Mouse (Mus musculus): ENCODE measurements around the gene Elof1. TPM values are rescaled to one million over a fixed set of nuclear protein-coding genes. Genes with fewer than 3 reads are reported as not detected.

The Elof1 gene
- polyA plus RNA-seq, 1 experiment from 2014 or later, result 194 TPM

DNA sequence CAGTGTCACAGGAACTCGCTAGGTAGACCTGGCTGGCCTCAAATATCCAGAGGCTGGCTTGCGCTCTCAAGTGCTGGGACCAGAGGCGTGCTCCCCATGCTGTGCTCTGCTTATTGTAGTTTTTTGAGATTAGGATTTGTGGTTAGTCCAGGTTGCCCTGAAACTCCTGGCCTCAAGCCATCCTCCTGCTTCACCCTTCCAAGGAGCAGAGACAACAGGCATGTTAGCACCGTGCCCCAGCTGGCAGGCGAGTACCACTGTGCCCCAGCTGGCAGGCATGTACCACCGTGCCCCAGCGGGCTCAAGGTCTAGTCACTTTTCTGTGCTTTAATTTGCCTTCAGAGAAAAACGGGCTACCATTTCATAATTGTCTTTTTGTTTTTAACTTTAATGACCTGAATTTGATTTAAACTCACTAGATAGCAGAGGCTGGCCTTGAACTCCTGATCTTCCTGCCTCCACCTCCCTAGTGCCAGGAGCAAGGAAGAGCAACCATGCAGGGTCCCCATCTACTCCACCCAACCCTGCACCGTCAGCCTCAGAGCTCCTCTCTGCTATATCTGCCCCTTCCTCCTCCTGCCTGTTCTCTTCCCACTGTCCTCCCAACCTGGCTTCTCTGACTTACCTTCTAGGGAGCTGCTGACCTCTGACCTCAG lies 18.1 kb upstream of the Elof1 start:
- Histone ChIP-seq H3K4me1 (peaks cover 25% of the 10 kb centered on the region), H3K9me3 (replicated peaks) (no peaks in the 10 kb centered on the region), H3K27me3 (peaks cover 23% of the 10 kb centered on the region), H3K27ac (no peak overlapping the region), H3K4me2 (no peak overlapping the region), H3K4me3 (replicated peaks) (no peak overlapping the region), H3K9ac (no peak overlapping the region), H3K36me3 (no peaks in the 10 kb centered on the region)
- ATAC-seq (replicated peaks; ENCODE audit: low FRiP score), result no peak
- WGBS, result 82% methylated on average over 9 of the region's 9 CpGs

DNA sequence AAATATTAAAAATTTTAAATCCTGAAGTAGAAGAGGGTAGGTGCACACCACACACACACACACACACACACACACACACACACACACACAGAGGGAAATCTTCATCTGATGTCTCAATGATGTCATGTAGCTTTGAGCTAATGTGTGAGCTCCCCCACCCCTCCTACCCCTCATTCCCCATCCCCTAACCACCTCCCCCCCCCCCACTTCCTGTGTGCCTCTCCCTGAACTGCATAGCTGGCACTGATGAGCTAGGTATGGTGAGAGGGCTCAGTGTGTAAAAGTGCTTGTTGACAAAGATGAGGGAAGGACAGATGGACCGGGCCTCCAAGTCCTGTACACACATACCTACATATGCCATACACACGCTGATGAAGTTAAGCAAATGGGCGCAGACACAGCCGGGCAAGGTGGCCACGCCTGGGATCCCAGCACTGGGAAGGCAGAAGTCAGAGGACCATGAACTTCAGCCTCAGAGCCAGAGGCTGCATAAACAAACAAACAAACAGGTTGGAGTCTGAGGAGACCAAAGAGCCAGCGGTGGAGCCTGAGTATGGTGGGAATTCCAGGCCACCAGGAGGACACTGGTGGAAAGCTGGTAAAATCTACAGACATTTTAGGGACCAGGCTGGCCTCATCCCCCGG lies 17.4 kb upstream of the Elof1 start:
- Histone ChIP-seq H3K9me3 (replicated peaks) (no peaks in the 10 kb centered on the region), H3K4me3 (replicated peaks) (no peak overlapping the region), H3K27ac (no peak overlapping the region), H3K4me1 (peaks cover 25% of the 10 kb centered on the region), H3K4me2 (no peak overlapping the region), H3K27me3 (peaks cover 23% of the 10 kb centered on the region), H3K36me3 (no peaks in the 10 kb centered on the region), H3K9ac (no peak overlapping the region)
- no peak for ATAC-seq (replicated peaks; ENCODE audit: low FRiP score)
- 80% methylated on average over 7 of the region's 7 CpGs for WGBS

DNA sequence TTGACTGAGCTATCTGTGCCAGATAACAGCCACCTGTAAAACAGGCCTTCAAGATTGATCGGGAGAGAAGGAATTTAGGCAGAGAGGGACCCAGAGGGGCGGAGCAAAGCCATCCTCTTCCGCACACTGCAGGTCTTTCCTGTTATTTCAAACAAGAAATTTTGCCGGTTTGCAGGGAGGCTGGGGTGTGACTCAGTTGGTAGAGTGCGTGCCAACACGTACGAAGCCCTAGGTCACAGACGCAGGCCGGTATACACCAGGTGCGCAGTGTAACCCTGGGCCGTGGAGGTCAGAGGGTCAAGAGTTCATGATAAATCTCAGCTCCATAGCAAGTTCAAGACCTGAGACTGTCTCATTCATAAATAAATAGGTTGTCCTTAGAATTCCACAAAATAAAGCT lies 15.2 kb upstream of the Elof1 start:
- peaks cover 21% of the 10 kb centered on the region for H3K4me1 ChIP-seq
- H3K36me3 ChIP-seq, result no peaks in the 10 kb centered on the region
- 46% methylated on average over 11 of the region's 11 CpGs for WGBS
- no peak overlapping the region for H3K27ac ChIP-seq
- H3K4me2 ChIP-seq, result peak overlapping the region; percentile 68
- no peaks in the 10 kb centered on the region for H3K9me3 ChIP-seq (replicated peaks)
- peaks cover 20% of the 10 kb centered on the region for H3K27me3 ChIP-seq
- H3K4me3 ChIP-seq (replicated peaks), result peak overlapping the region; percentile 40; the same call in 1 of the 2 replicates
- no peak overlapping the region; the same call in 1 of the 2 replicates for H3K9ac ChIP-seq
- ATAC-seq (replicated peaks; ENCODE audit: low FRiP score), result no peak

DNA sequence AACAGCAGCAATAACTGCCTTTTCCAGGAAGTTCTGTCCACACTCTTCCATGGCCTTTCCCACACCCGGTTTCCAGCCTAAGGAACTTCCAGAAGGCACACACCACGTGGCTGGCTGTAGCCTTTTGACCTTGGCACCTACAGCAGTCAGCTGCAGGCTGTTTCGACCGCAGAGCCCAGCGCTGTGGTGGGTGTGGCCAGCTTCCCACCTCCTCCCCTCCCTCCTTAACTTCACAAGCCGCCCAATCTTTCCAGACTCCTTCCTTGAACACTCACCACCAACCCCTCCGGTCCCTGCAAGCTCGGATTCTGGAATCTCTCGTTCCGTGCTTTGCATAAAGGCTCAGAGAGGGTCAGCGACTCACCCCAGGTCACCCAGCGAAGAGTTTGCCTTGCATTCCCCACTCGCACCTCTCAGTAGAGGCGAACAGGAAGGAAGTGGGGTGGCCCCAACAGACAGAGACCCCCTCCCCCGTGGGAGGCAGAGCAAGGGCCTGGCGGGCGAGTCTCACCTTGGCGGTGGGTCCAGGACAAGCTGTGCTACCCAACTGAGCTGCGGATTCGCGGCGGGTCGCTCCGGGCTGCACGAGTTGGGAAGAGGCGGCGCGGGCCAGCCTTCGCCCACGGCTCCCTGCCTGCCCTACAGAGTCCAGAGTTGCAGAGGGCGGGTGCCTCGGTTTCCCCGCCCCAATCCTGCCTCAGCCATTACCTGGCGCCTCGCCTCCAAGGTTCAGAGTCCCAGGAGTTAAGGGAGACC lies 14.4 kb upstream of the Elof1 start:
- peak; percentile 61 for ATAC-seq (replicated peaks; ENCODE audit: low FRiP score)
- peak overlapping the region; percentile 68 for H3K4me2 ChIP-seq
- 1% methylated on average over 33 of the region's 35 CpGs for WGBS
- peaks cover 16% of the 10 kb centered on the region for H3K27me3 ChIP-seq
- peak overlapping the region; percentile 23 for H3K9ac ChIP-seq
- peak overlapping the region; percentile 40 for H3K4me3 ChIP-seq (replicated peaks)
- H3K27ac ChIP-seq, result no peak overlapping the region
- H3K4me1 ChIP-seq, result peaks cover 14% of the 10 kb centered on the region
- no peaks in the 10 kb centered on the region for H3K36me3 ChIP-seq
- H3K9me3 ChIP-seq (replicated peaks), result no peaks in the 10 kb centered on the region

DNA sequence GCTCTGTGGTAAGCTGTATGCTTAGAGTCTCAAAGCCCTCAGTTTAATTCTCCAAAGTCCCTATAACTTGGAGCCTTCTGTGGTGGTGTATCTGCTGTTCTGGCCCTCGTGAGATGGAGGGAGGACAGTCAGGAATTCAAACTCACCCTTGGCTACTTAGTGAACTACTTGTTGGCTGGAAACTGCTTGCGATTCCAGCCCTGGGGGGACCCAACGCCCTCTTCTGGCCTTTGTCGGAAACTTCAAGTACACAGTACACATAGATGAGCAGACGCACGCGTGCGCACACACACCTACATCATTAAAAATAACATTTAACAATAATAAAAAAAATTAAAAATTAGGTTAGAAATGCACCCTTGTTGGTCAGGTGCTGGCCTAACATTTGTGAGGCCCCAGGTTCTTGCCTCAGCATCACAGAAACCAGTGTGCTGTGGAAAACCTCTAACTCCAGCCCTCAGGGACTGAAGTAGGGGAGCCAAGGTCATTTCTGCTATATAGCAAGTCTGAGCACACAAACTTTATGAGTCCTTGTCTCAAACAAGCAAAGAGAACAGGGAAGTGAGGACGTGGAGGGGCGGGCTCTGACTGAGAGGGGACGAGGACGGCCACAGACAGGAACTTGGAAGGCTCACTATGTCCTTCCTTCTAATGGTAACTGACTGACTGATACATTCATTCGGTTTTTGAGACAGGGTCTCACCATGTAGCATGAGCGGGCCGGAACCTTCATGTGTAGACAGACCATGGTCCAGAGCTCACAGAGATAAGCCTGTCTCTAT lies 8.5 kb upstream of the Elof1 start:
- Histone ChIP-seq H3K4me2 (no peak overlapping the region), H3K9me3 (replicated peaks) (no peaks in the 10 kb centered on the region), H3K27ac (no peak overlapping the region), H3K4me3 (replicated peaks) (no peak overlapping the region), H3K36me3 (no peaks in the 10 kb centered on the region), H3K9ac (no peak overlapping the region), H3K4me1 (no peaks in the 10 kb centered on the region), H3K27me3 (no peaks in the 10 kb centered on the region)
- no peak for ATAC-seq (replicated peaks; ENCODE audit: low FRiP score)
- WGBS, result 90% methylated on average over 15 of the region's 15 CpGs

DNA sequence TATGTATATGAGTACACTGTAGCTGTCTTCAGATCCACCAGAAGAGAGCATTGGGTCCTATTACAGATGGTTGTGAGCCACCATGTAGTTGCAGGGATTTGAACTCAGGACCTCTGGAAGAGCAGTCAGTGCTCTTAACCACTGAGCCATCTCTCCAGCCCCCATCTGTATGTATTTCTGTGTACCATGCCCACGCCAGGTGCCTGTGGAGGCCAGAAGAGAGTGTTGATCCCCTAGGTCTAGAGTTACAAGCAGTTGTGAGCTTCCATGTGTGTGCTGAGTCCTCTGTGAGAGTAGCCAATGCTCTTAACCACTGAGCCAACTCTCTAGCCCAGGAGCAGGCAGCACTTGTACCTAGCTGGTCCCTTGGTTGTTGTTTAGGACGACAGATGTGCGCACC lies 7.2 kb upstream of the Elof1 start:
- no peaks in the 10 kb centered on the region for H3K9me3 ChIP-seq (replicated peaks)
- H3K9ac ChIP-seq, result no peak overlapping the region
- no peak for ATAC-seq (replicated peaks; ENCODE audit: low FRiP score)
- no peak overlapping the region for H3K4me3 ChIP-seq (replicated peaks)
- no peaks in the 10 kb centered on the region for H3K36me3 ChIP-seq
- H3K27ac ChIP-seq, result no peak overlapping the region
- no peaks in the 10 kb centered on the region for H3K27me3 ChIP-seq
- WGBS, result 87% methylated on average over 3 of the region's 3 CpGs
- H3K4me1 ChIP-seq, result no peaks in the 10 kb centered on the region
- no peak overlapping the region for H3K4me2 ChIP-seq

DNA sequence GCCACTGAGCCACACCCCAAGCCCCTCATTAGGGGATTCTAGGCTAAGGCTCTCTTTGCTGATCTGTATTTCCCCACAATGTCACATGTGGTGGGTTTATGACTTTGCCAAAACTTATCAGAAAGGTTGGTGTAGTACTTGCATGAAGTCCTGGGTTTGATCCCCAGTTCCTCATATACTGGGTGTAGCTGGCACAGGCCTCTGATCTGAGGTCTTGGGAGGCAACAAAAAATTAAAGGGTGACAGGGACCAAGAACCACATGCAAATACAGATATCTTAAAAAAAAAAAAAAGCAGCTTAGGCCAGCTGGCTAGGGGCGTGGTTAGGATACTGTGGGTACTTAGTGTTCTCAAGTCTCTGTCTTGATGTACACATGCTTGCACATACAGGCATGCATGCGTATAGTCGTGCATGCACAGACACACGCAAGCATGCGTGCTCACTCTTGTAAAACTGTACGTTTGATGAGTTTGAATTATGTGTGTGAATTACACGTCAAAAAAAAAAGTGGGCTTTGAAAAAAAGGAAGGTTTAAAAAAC lies 6.2 kb upstream of the Elof1 start:
- Histone ChIP-seq H3K9ac (no peak overlapping the region), H3K27ac (no peak overlapping the region), H3K9me3 (replicated peaks) (no peaks in the 10 kb centered on the region), H3K4me1 (no peaks in the 10 kb centered on the region), H3K4me2 (no peak overlapping the region), H3K27me3 (no peaks in the 10 kb centered on the region), H3K36me3 (no peaks in the 10 kb centered on the region), H3K4me3 (replicated peaks) (no peak overlapping the region)
- 84% methylated on average over 7 of the region's 7 CpGs for WGBS
- no peak for ATAC-seq (replicated peaks; ENCODE audit: low FRiP score)

DNA sequence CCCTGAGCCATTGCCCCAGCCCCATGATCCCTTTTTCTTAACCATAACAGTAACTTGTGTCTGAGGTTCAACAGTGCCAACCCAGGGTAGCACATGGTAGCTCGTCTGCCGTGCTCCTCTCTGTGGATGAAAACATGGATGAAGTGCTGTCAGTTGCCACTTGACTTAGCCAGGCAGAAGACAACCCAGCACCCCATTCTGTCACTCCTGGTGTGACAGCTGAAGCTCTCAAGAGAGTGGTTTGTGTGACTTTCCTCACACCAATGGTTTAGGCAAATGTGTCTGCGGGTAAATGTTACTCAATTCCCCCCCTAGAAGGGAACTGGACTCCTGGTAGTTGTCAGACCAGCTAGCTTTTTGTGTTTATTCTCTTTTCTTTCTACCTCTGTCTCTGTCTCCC lies 5.0 kb upstream of the Elof1 start:
- no peaks in the 10 kb centered on the region for H3K36me3 ChIP-seq
- H3K4me3 ChIP-seq (replicated peaks), result no peak overlapping the region
- H3K9me3 ChIP-seq (replicated peaks), result no peaks in the 10 kb centered on the region
- no peak overlapping the region for H3K4me2 ChIP-seq
- no peak for ATAC-seq (replicated peaks; ENCODE audit: low FRiP score)
- H3K27ac ChIP-seq, result no peak overlapping the region
- H3K4me1 ChIP-seq, result peaks cover 6% of the 10 kb centered on the region
- WGBS, result 79% methylated on average over 3 of the region's 3 CpGs
- H3K27me3 ChIP-seq, result no peaks in the 10 kb centered on the region
- H3K9ac ChIP-seq, result no peak overlapping the region

DNA sequence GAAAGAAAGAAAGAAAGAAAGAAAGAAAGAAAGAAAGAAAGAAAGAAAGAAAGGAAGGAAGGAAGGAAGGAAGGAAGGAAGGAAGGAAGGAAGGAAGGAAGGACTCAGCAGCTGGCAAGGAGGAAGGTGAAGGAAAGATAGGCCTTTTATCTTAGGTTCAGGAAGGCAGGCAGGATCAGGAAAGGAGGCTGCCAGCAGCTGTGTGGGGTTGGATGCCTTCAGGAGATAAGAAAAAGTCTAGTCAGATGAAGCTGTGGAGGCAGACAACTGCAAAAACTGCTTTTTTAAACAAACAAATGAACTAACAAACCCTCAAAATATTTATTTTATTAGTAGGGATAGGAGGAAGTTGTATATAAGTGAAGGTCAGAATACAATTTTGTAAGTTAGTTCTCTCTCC lies 4.6 kb upstream of the Elof1 start:
- H3K27me3 ChIP-seq, result no peaks in the 10 kb centered on the region
- H3K27ac ChIP-seq, result no peak overlapping the region
- H3K36me3 ChIP-seq, result no peaks in the 10 kb centered on the region
- H3K4me2 ChIP-seq, result no peak overlapping the region
- H3K9ac ChIP-seq, result no peak overlapping the region
- no peak for ATAC-seq (replicated peaks; ENCODE audit: low FRiP score)
- no peaks in the 10 kb centered on the region for H3K9me3 ChIP-seq (replicated peaks)
- H3K4me1 ChIP-seq, result peaks cover 6% of the 10 kb centered on the region
- no peak overlapping the region for H3K4me3 ChIP-seq (replicated peaks)

DNA sequence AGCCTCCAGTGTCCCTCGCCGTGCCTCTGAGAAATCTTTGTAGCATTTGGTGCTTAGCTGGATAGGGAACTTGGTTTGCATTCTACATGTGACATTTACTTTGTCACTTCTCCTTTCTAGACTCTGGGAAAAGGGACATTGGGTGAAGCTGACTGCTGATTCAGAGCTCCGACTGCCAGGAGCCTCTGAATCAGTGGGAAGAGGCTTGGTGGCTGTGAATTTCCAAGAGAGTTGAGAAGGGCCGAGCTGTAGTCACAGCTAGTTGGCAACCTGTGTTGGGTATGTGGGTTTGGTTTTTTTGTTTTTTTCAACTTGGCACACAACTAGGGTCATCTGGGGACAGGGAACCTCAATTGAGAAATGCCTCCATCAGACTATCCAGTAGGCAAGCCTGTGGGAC lies 2.6 kb upstream of the Elof1 start:
- Histone ChIP-seq H3K36me3 (no peaks in the 10 kb centered on the region), H3K27ac (no peak overlapping the region), H3K4me1 (peaks cover 16% of the 10 kb centered on the region), H3K9ac (no peak overlapping the region), H3K27me3 (no peaks in the 10 kb centered on the region), H3K9me3 (replicated peaks) (no peaks in the 10 kb centered on the region), H3K4me2 (no peak overlapping the region), H3K4me3 (replicated peaks) (no peak overlapping the region)
- ATAC-seq (replicated peaks; ENCODE audit: low FRiP score), result no peak
- 88% methylated on average over 4 of the region's 4 CpGs for WGBS

DNA sequence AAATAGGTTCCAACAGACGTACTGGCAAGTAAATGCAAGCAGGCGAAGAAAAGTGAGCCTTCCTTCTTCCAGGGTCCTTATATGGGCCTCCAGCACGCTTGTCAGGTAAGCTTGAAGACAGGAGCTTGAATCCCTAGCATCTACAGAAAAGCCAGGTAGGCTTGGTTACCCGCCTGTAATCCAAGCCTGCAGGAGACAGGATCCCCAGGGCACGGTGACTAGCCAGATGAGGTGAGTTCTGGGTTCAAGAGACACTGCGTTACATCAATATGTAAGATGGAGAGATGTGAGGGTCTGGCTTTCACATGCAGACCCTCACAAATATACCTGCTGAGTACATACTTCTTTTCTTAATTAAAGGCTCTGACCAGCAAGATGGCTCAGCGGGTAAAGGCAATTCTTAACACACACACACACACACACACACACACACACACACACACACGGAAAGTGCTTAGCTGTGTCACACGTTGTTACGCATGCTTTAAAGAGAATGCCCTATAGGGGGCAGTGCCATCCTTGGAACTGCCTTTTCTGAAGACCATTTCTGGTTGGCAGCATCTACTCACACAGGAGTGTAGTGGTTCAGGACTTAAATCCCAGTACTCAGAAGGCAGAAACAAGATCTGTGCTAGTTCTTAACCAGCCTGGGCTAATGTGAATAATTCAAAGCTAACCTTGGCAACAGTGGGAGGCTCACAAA lies 933 bp upstream of the Elof1 start:
- Histone ChIP-seq H3K9ac (0 out of 2 replicates have a peak overlapping the region, but pooled peaks have one; percentile 84), H3K4me3 (replicated peaks) (peak overlapping the region; percentile 82)
- no peak for ATAC-seq (replicated peaks; ENCODE audit: low FRiP score)

More for the DNA sequence above, 933 bp upstream of the Elof1 start:
- Histone ChIP-seq H3K27ac (no peak overlapping the region), H3K4me1 (peaks cover 16% of the 10 kb centered on the region), H3K9me3 (replicated peaks) (no peaks in the 10 kb centered on the region), H3K36me3 (peaks cover 11% of the 10 kb centered on the region), H3K27me3 (no peaks in the 10 kb centered on the region), H3K4me2 (peak overlapping the region; percentile 70)
- 43% methylated on average over 10 of the region's 10 CpGs for WGBS

All from kidney, embryonic 15.5 days (tissue).